Mouse (Mus musculus) lung, embryonic 15.5 days (tissue): ENCODE measurements at regions not wholly inside any gene's neighbourhood (a gene's known extent, or its start where the extent isn't known, plus 50 kb on each side); places are given as distances from the start of the nearest gene placed in this dataset.

Experiments
- ATAC-seq: fragments of 200-750 bp; cut with Nextera tagmentation; 2 replicates; pipeline ENCODE4 v1.8.0; 2017; ENCODE audit warnings: moderate number of reproducible peaks, borderline replicate concordance; ENCODE audit not compliant: low FRiP score, low TSS enrichment; ENCODE audit errors: extremely low read depth
- H3K27ac ChIP-seq: fragments of 300-500 bp; sonication (generic); 2 replicates; pipeline ENCODE4 v1.5.1; 2015; ENCODE audit warnings: moderate library complexity, mild to moderate bottlenecking, inconsistent platforms
- H3K27me3 ChIP-seq: fragments of 300-500 bp; sonication (generic); 2 replicates; pipeline ENCODE4 v1.6.1; 2015; ENCODE audit warnings: inconsistent platforms
- H3K36me3 ChIP-seq: fragments of 300-500 bp; sonication (generic); 2 replicates; pipeline ENCODE4 v1.6.1; 2015; ENCODE audit warnings: inconsistent platforms
- H3K4me1 ChIP-seq: fragments of 300-500 bp; sonication (generic); 2 replicates; pipeline ENCODE4 v1.6.1; 2015; ENCODE audit warnings: inconsistent platforms
- H3K4me2 ChIP-seq: fragments of 300-500 bp; sonication (generic); 2 replicates; pipeline ENCODE4 v1.6.1; 2015; ENCODE audit warnings: inconsistent platforms, mild to moderate bottlenecking, moderate library complexity
- H3K4me3 ChIP-seq: fragments of 300-500 bp; sonication (generic); 2 replicates; pipeline ENCODE4 v1.5.1; 2015; ENCODE audit warnings: mild to moderate bottlenecking, inconsistent platforms
- H3K9ac ChIP-seq: fragments of 300-500 bp; sonication (generic); 2 replicates; pipeline ENCODE4 v1.6.1; 2015; ENCODE audit warnings: inconsistent platforms
- H3K9me3 ChIP-seq: fragments of 300-500 bp; sonication (generic); 2 replicates; pipeline ENCODE4 v1.6.1; 2016; ENCODE audit warnings: inconsistent platforms
- WGBS: fragments of 180-500 bp; shearing (Covaris S2); methylation state at CpG from one replicate; pipeline ENCODE4 v1.1.7; 2015; 5-methylcytosine and 5-hydroxymethylcytosine counted together

DNA sequence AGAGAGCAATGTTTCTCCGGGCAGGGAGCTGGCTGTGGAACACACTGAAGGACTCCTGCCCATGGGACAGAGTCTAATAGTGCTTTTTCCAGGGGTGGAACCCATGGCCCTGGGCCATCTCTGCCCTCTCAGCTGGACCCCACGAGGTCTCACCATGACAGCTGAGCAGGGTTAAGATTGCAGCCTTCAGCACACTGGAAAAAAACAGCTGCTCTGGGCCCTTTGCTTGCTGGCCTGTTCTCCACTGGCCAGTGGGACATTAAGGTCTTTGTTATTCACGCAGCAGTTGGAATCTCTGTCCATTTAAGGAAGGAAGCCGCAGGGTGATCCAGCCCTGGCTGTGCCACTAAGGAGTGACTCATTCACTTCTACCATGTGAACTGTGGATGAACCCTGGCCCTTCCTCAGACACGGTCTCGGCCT lies 106.3 kb upstream of the 1700016C15Rik start:
- no peaks in the 10 kb centered on the region for H3K9me3 ChIP-seq
- peak; percentile 79; the same call in 1 of the 2 replicates for ATAC-seq
- H3K4me3 ChIP-seq: no peak overlapping the region
- H3K4me1 ChIP-seq: peaks cover 12% of the 10 kb centered on the region
- no peak overlapping the region for H3K4me2 ChIP-seq
- no peaks in the 10 kb centered on the region for H3K36me3 ChIP-seq
- H3K27ac ChIP-seq: 0 out of 2 replicates have a peak overlapping the region, but pooled peaks have one; percentile 44
- no peaks in the 10 kb centered on the region for H3K27me3 ChIP-seq
- no peak overlapping the region for H3K9ac ChIP-seq
- WGBS: 26% methylated on average over 6 of the region's 6 CpGs

- H3K9me3 ChIP-seq: no peaks in the 10 kb centered on the region
- H3K27ac ChIP-seq: 0 out of 2 replicates have a peak overlapping the region, but pooled peaks have one; percentile 11
- WGBS: 64% methylated on average over 6 of the region's 6 CpGs
- ATAC-seq: no peak
- H3K36me3 ChIP-seq: no peaks in the 10 kb centered on the region
- no peak overlapping the region for H3K9ac ChIP-seq
- no peaks in the 10 kb centered on the region for H3K27me3 ChIP-seq
- peaks cover 12% of the 10 kb centered on the region for H3K4me1 ChIP-seq
- H3K4me3 ChIP-seq: no peak overlapping the region
- no peak overlapping the region for H3K4me2 ChIP-seq
These were observed 105.9 kb upstream of the 1700016C15Rik start for GRCm38 (mm10) chr1:177623735-177624134.

- WGBS: 95% methylated on average over 4 of the region's 4 CpGs
- Histone ChIP-seq H3K4me3 (no peak overlapping the region), H3K27me3 (no peaks in the 10 kb centered on the region), H3K4me2 (no peak overlapping the region), H3K9me3 (no peaks in the 10 kb centered on the region), H3K27ac (no peak overlapping the region), H3K4me1 (peaks cover 12% of the 10 kb centered on the region), H3K9ac (no peak overlapping the region), H3K36me3 (no peaks in the 10 kb centered on the region)
- ATAC-seq: no peak
These were observed 101.8 kb upstream of the 1700016C15Rik start for GRCm38 (mm10) chr1:177627814-177628213.

DNA sequence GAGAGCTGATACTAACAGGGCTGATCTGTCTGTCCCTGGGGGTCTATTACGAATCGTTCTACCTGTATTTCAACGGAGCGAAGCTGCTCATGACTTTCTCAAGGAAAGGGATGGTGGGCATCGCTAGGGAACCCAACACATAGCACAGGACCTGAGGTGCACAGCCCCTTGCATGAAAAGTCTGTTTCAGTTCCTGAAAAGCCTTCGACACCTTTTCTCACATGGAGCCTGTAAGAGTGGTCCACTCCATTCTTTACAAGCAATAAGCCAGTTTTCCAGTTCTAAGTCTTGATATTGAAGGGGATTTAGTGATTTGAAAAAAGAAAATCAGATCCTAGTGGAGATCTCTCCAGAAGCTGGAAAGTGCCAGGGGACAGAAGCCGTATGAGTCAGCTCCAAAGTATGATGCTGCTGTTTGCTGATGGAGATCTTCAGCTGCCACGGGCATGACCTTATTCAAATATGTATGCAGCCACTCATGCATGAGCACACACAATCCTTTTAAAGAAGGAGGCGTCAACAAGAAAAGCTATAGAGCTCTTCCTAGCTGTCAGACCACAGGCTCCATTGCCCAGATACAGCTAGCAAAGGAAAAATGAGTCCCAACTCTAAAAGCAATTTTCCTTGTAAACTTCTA lies 95.5 kb upstream of the 1700016C15Rik start:
- Histone ChIP-seq H3K4me3 (no peak overlapping the region), H3K4me2 (no peak overlapping the region), H3K27me3 (no peaks in the 10 kb centered on the region), H3K9ac (no peak overlapping the region), H3K4me1 (no peaks in the 10 kb centered on the region), H3K36me3 (no peaks in the 10 kb centered on the region), H3K9me3 (no peaks in the 10 kb centered on the region), H3K27ac (no peak overlapping the region)
- WGBS: 77% methylated on average over 9 of the region's 9 CpGs
- ATAC-seq: no peak

DNA sequence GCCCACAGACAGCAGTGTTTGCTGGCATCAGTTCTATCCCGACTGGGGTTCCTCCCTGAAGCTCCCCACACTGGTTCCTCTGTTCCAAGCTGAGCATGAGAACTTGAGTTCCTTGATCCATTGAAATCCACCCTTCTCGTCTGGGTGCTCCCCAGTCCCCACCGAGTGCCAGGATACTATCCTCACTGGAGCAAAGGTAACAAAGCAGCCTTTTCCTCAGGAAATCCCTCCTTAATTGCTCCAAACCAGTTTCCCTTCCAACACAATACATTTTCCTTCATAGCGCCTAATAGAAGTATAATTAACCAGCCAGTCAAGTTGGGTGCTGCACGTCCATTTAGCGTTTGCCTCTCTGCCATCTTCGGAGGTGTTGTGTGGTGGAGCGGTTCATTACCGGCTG lies 92.6 kb upstream of the 1700016C15Rik start:
- Histone ChIP-seq H3K27me3 (no peaks in the 10 kb centered on the region), H3K27ac (peak overlapping the region; percentile 33; the same call in 1 of the 2 replicates), H3K9me3 (no peaks in the 10 kb centered on the region), H3K4me2 (no peak overlapping the region), H3K4me1 (no peaks in the 10 kb centered on the region), H3K9ac (no peak overlapping the region), H3K4me3 (no peak overlapping the region), H3K36me3 (no peaks in the 10 kb centered on the region)
- no peak for ATAC-seq
- WGBS: 64% methylated on average over 9 of the region's 9 CpGs

DNA sequence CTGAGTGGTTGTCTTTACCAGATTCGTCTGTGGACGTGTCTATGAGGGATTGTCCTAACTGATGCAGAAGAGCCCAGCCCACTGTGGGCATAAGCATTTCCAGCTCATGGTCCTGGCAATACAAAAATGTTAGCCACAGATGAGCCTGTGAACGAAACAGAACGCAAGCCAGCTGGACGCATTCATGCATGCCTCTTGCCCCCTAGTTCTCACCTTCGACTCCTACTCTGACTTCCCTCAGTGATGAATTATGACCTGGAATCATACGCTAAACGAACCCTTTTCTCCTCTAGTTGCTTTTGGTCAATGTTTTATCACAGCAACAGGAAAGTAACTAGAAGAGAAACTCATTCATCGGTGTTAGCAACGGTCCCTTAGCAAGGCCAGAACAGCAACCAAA lies 91.2 kb upstream of the 1700016C15Rik start:
- peaks cover 8% of the 10 kb centered on the region; the same call in 1 of the 2 replicates for H3K4me1 ChIP-seq
- H3K27ac ChIP-seq: no peak overlapping the region
- no peak overlapping the region for H3K4me3 ChIP-seq
- ATAC-seq: no peak
- H3K9me3 ChIP-seq: no peaks in the 10 kb centered on the region
- no peak overlapping the region for H3K4me2 ChIP-seq
- no peaks in the 10 kb centered on the region for H3K36me3 ChIP-seq
- H3K9ac ChIP-seq: no peak overlapping the region
- 72% methylated on average over 10 of the region's 10 CpGs for WGBS
- no peaks in the 10 kb centered on the region for H3K27me3 ChIP-seq

- Histone ChIP-seq H3K27ac (no peak overlapping the region), H3K4me3 (no peak overlapping the region), H3K4me2 (no peak overlapping the region), H3K27me3 (no peaks in the 10 kb centered on the region), H3K36me3 (no peaks in the 10 kb centered on the region), H3K9me3 (no peaks in the 10 kb centered on the region), H3K9ac (no peak overlapping the region), H3K4me1 (peaks cover 12% of the 10 kb centered on the region; the same call in 1 of the 2 replicates)
- 44% methylated on average over 20 of the region's 20 CpGs for WGBS
- no peak for ATAC-seq
These were observed 89.4 kb upstream of the 1700016C15Rik start for GRCm38 (mm10) chr1:177639931-177640846.

GRCm38 (mm10) chr1:177642712-177643467 lies 86.7 kb upstream of the 1700016C15Rik start:
- 52% methylated on average over 10 of the region's 10 CpGs for WGBS

GRCm38 (mm10) chr1:177643662-177644061 lies 86.0 kb upstream of the 1700016C15Rik start:
- Histone ChIP-seq H3K36me3 (no peaks in the 10 kb centered on the region), H3K4me2 (no peak overlapping the region), H3K4me1 (peaks cover 12% of the 10 kb centered on the region; the same call in 1 of the 2 replicates), H3K27ac (no peak overlapping the region), H3K9me3 (no peaks in the 10 kb centered on the region), H3K27me3 (no peaks in the 10 kb centered on the region), H3K9ac (no peak overlapping the region), H3K4me3 (no peak overlapping the region)
- no peak for ATAC-seq
- 75% methylated on average over 3 of the region's 3 CpGs for WGBS

More at GRCm38 (mm10) chr1:177642712-177643467, 86.7 kb upstream of the 1700016C15Rik start:
- ATAC-seq: peak; percentile 50; the same call in 1 of the 2 replicates
- no peaks in the 10 kb centered on the region for H3K27me3 ChIP-seq
- H3K9ac ChIP-seq: no peak overlapping the region
- no peaks in the 10 kb centered on the region for H3K9me3 ChIP-seq
- peaks cover 12% of the 10 kb centered on the region; the same call in 1 of the 2 replicates for H3K4me1 ChIP-seq
- H3K4me3 ChIP-seq: no peak overlapping the region
- no peak overlapping the region for H3K27ac ChIP-seq
- H3K36me3 ChIP-seq: no peaks in the 10 kb centered on the region
- H3K4me2 ChIP-seq: no peak overlapping the region

DNA sequence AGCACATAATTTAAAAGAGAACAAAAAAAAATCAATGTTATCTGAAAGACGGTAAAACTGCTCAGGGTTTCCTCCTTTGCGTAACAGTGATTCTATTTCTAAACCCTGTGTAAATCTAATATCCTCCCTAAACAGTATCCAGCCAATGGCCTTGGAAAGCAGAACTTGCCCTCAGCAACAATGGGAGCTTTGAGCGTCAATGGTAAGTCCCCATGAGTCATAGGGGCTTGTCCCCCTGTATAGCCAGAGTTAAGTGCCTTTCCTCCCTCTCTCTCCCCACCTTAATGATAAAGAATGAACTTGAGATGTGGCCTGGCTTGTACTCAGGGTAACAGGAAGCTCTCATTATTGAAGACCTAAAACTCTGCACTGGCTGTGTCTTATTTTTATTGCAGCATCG lies 85.4 kb upstream of the 1700016C15Rik start:
- Histone ChIP-seq H3K4me1 (peaks cover 12% of the 10 kb centered on the region; the same call in 1 of the 2 replicates), H3K4me3 (no peak overlapping the region), H3K36me3 (no peaks in the 10 kb centered on the region), H3K4me2 (no peak overlapping the region), H3K27ac (no peak overlapping the region), H3K9ac (no peak overlapping the region), H3K27me3 (no peaks in the 10 kb centered on the region), H3K9me3 (no peaks in the 10 kb centered on the region)
- ATAC-seq: no peak
- 55% methylated on average over 4 of the region's 4 CpGs for WGBS

GRCm38 (mm10) chr1:177645327-177645726 lies 84.3 kb upstream of the 1700016C15Rik start:
- 63% methylated on average over 4 of the region's 4 CpGs for WGBS
- Histone ChIP-seq H3K27ac (no peak overlapping the region), H3K36me3 (no peaks in the 10 kb centered on the region), H3K27me3 (no peaks in the 10 kb centered on the region), H3K9ac (no peak overlapping the region), H3K9me3 (no peaks in the 10 kb centered on the region), H3K4me1 (peaks cover 12% of the 10 kb centered on the region; the same call in 1 of the 2 replicates), H3K4me2 (no peak overlapping the region), H3K4me3 (no peak overlapping the region)
- no peak for ATAC-seq
